Mouse (Mus musculus): ENCODE data around the gene Tmem200b. TPM values are rescaled to one million over a fixed set of nuclear protein-coding genes. Genes with fewer than 3 reads are reported as not detected.

Gene Tmem200b
- polyA plus RNA-seq, 1 experiment from 2014 or later = 1.3 TPM

DNA sequence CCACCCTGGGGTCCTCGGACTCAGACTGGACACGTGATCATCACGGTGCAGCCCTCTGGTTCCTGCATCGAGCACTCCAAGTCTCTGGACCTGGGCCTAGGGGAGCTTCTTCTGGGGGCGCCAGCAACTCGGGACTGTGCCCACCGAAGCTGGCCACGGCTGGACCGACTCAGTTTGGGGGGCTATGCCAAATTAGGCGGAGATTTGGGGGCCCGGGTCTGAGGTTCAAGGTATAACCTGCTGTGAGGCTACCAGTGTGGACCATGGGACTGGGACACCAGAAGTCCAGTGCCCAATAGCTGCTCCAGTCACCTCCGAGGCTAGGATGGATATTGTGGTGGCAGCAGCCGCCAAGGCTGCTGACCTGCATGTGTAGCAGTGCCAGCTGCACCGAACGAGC, 833 bp downstream of the Tmem200b start:
- DNase-seq (ENCODE audit: low spot score) (no peak), ATAC-seq (no peak)
- peak overlapping the region; percentile 94 for H3K4me2 ChIP-seq (replicated peaks; ENCODE audit: low read depth, low read length)
- TF ChIP-seq EP300 (IDR thresholded peaks at IDR 0.05) (no peak), CTCF (IDR thresholded peaks at IDR 0.05) (no peak)
- H3K9ac ChIP-seq (replicated peaks; ENCODE audit: low read depth) = no peak overlapping the region
- H3K4me3 ChIP-seq (ENCODE audit: low read depth, low read length) = peak overlapping the region; percentile 56
- H3K4me1 ChIP-seq (ENCODE audit: insufficient read depth, low read depth, low read length) = no peaks in the 10 kb centered on the region; the same call in 1 of the 2 replicates
- 0 out of 2 replicates have a peak, but pooled peaks cover 14% of the 10 kb centered on the region for H3K36me3 ChIP-seq (ENCODE audit: insufficient read depth, low read length)
- WGBS = 66% methylated on average over 15 of the region's 15 CpGs
- peaks cover 21% of the 10 kb centered on the region for H3K27me3 ChIP-seq (replicated peaks; ENCODE audit: insufficient read depth, low read length)
- H3K9me3 ChIP-seq (ENCODE audit: low read length) = no peaks in the 10 kb centered on the region
- H3K27ac ChIP-seq (ENCODE audit: low read length) = no peak overlapping the region

DNA sequence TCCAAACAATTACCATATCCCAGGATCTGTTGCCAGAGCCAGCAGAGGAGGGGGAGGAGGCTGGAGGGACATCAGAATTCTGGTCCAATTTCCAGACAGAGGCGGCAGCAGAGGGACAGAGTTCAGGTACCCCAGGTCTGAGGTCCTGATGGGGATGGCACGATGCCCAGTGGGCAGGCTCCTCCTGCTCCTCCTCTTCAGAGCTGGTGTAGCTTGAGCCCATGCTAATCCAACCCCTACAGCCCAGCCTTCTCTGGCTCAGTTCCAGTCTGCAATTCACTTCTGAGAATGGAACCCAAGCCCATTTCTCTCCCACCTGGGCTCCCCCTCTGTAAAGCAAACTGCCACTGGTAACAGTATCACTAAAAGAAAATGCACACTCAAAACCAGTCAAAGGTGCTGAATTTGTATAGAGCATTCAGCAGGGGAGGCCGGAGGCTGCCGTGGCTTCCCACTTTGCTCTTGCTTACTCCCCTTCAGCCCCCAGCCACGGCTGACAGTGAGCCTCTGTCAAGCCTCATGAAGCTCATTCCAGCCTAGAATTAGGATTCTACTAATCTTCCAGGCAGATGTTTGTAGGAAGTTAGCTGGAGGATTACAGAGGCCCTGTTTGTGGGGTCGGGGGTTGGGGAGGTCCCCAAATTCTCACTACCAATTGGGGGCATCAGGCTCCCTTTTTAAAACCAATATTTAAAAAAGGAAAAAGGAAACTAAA, 2.7 kb downstream of the Tmem200b start:
- Histone ChIP-seq H3K4me3 (ENCODE audit: low read depth, low read length) (no peak overlapping the region), H3K36me3 (ENCODE audit: insufficient read depth, low read length) (peaks cover 20% of the 10 kb centered on the region; the same call in 1 of the 2 replicates), H3K4me2 (replicated peaks; ENCODE audit: low read depth, low read length) (no peak overlapping the region), H3K9ac (replicated peaks; ENCODE audit: low read depth) (no peak overlapping the region), H3K27ac (ENCODE audit: low read length) (no peak overlapping the region), H3K4me1 (ENCODE audit: insufficient read depth, low read depth, low read length) (no peaks in the 10 kb centered on the region; the same call in 1 of the 2 replicates), H3K9me3 (ENCODE audit: low read length) (no peaks in the 10 kb centered on the region), H3K27me3 (replicated peaks; ENCODE audit: insufficient read depth, low read length) (peaks cover 21% of the 10 kb centered on the region)
- DNase-seq (ENCODE audit: low spot score) = no peak
- TF ChIP-seq EP300 (IDR thresholded peaks at IDR 0.05) = no peak
- TF ChIP-seq CTCF (IDR thresholded peaks at IDR 0.05) = no peak
- ATAC-seq = no peak
- WGBS = 67% methylated on average over 6 of the region's 6 CpGs

DNA sequence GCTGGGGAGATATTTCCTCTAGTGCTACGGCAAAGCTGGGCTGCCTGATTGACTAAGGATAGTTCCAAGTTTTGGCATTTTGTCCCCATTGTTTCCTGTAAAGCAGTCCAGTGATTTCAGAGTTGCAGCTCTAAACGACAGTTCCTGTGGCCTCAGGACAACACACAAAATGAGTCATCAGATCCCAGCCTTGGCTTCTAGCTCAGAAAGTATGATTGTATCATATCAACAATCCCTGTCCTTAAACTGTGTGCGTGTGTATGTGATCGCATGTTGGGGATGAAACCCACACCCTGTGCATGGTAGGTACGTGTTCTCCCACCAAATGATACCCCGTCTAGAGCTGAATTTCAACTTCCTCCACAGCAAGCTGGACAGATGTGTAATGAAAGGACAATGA, 7.6 kb downstream of the Tmem200b start:
- no peaks in the 10 kb centered on the region for H3K27me3 ChIP-seq (replicated peaks; ENCODE audit: insufficient read depth, low read length)
- no peak overlapping the region for H3K4me2 ChIP-seq (replicated peaks; ENCODE audit: low read depth, low read length)
- 79% methylated on average over 6 of the region's 6 CpGs for WGBS
- H3K27ac ChIP-seq (ENCODE audit: low read length) = no peak overlapping the region
- H3K4me1 ChIP-seq (ENCODE audit: insufficient read depth, low read depth, low read length) = no peaks in the 10 kb centered on the region
- H3K4me3 ChIP-seq (ENCODE audit: low read depth, low read length) = no peak overlapping the region
- DNase-seq (ENCODE audit: low spot score) (no peak), ATAC-seq (no peak)
- TF ChIP-seq CTCF (IDR thresholded peaks at IDR 0.05) (no peak), EP300 (IDR thresholded peaks at IDR 0.05) (no peak)
- H3K36me3 ChIP-seq (ENCODE audit: insufficient read depth, low read length) = peaks cover 24% of the 10 kb centered on the region; the same call in 1 of the 2 replicates
- H3K9me3 ChIP-seq (ENCODE audit: low read length) = no peaks in the 10 kb centered on the region
- no peak overlapping the region for H3K9ac ChIP-seq (replicated peaks; ENCODE audit: low read depth)

DNA sequence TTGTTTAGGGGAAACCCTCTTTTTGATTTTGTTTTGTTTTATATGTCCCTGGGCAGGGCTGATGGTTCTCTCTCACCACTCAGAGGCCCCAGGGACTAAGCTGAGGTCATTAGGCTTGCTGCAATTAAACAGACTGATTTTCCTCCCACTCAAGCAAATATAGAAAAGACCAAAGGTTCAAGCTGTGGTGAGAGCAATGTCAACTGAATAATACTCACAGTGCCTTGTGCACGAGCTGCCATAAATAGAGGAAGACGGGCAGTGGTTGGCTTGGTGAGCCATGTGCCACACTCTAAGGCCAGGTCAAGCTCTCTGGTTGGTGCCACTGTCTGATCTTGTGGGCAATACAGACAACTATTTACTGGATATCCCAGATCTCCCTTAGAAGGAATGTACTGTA, 17.9 kb downstream of the Tmem200b start:
- Histone ChIP-seq H3K9ac (replicated peaks; ENCODE audit: low read depth) (no peak overlapping the region), H3K27me3 (replicated peaks; ENCODE audit: insufficient read depth, low read length) (no peaks in the 10 kb centered on the region), H3K36me3 (ENCODE audit: insufficient read depth, low read length) (no peaks in the 10 kb centered on the region), H3K27ac (ENCODE audit: low read length) (no peak overlapping the region), H3K9me3 (ENCODE audit: low read length) (no peaks in the 10 kb centered on the region), H3K4me3 (ENCODE audit: low read depth, low read length) (no peak overlapping the region), H3K4me1 (ENCODE audit: insufficient read depth, low read depth, low read length) (no peaks in the 10 kb centered on the region), H3K4me2 (replicated peaks; ENCODE audit: low read depth, low read length) (no peak overlapping the region)
- ATAC-seq (no peak), DNase-seq (ENCODE audit: low spot score) (no peak)
- WGBS = 85% methylated on average over 2 of the region's 2 CpGs
- TF ChIP-seq CTCF (IDR thresholded peaks at IDR 0.05) (no peak), EP300 (IDR thresholded peaks at IDR 0.05) (no peak)

DNA sequence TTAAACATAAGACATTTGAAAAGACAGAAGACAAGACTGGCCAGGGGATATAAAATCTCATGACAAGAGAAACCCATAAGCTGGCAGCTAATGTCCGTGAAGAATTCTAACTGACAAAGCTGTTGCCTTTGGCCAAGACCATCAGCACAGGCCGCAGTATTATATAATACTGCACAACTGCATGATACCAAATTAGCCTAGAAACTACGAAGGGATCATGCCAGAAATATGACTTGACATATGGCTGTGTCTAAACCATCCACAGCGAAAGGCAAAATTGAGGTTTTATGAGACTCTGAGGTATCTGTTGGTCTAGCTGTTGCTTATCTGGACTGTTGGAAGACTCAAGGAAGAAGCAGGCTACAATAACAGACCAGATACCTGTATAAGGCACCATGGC, 19.3 kb downstream of the Tmem200b start:
- H3K4me1 ChIP-seq (ENCODE audit: insufficient read depth, low read depth, low read length) = no peaks in the 10 kb centered on the region
- TF ChIP-seq CTCF (IDR thresholded peaks at IDR 0.05) (no peak), EP300 (IDR thresholded peaks at IDR 0.05) (no peak)
- WGBS = 90% methylated on average over 4 of the region's 4 CpGs
- H3K9ac ChIP-seq (replicated peaks; ENCODE audit: low read depth) = no peak overlapping the region
- H3K27me3 ChIP-seq (replicated peaks; ENCODE audit: insufficient read depth, low read length) = no peaks in the 10 kb centered on the region
- no peak overlapping the region for H3K4me3 ChIP-seq (ENCODE audit: low read depth, low read length)
- no peak for DNase-seq (ENCODE audit: low spot score)
- H3K36me3 ChIP-seq (ENCODE audit: insufficient read depth, low read length) = no peaks in the 10 kb centered on the region
- no peak overlapping the region for H3K4me2 ChIP-seq (replicated peaks; ENCODE audit: low read depth, low read length)
- no peak for ATAC-seq
- no peak overlapping the region for H3K27ac ChIP-seq (ENCODE audit: low read length)
- H3K9me3 ChIP-seq (ENCODE audit: low read length) = no peaks in the 10 kb centered on the region

DNA sequence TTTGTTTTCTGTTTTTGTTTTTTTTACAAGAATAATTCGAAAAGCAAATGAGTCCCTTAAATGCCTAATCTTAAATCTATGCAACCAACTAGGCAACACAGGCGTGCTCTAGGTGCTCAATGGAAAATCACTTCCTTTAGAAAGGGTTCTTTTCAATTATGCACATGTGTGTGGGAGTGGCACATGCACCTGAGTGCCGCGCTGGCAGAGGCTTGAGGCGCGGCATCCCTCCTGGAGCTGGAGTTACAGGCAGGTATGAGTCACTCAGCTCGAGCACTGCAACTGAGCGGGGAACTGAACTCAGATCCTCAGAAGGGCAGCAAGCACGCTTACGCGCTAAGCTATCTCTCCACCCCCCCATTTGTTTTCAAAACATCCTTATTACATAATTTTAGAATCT, 26.3 kb downstream of the Tmem200b start:
- no peak overlapping the region for H3K4me3 ChIP-seq (ENCODE audit: low read depth, low read length)
- no peak overlapping the region for H3K4me2 ChIP-seq (replicated peaks; ENCODE audit: low read depth, low read length)
- DNase-seq (ENCODE audit: low spot score) = peak; percentile 9
- H3K36me3 ChIP-seq (ENCODE audit: insufficient read depth, low read length) = no peaks in the 10 kb centered on the region
- WGBS = 90% methylated on average over 11 of the region's 11 CpGs
- no peak for ATAC-seq
- H3K9ac ChIP-seq (replicated peaks; ENCODE audit: low read depth) = no peak overlapping the region
- H3K27ac ChIP-seq (ENCODE audit: low read length) = no peak overlapping the region
- H3K4me1 ChIP-seq (ENCODE audit: insufficient read depth, low read depth, low read length) = no peaks in the 10 kb centered on the region
- no peaks in the 10 kb centered on the region for H3K9me3 ChIP-seq (ENCODE audit: low read length)
- no peaks in the 10 kb centered on the region for H3K27me3 ChIP-seq (replicated peaks; ENCODE audit: insufficient read depth, low read length)
- TF ChIP-seq CTCF (IDR thresholded peaks at IDR 0.05) (no peak), EP300 (IDR thresholded peaks at IDR 0.05) (no peak)

All from lung, postnatal 0 days (tissue).